Mouse (Mus musculus) adrenal gland, postnatal 10 days (tissue): ENCODE measurements around the gene Smc3. TPM values are rescaled to one million over a fixed set of nuclear protein-coding genes. Genes with fewer than 3 reads are reported as not detected.
"Not testable (repeated sequence)": the region's sequence is repeated elsewhere in the genome, so short reads cannot be mapped to it uniquely, and the experiment has no call there.

Experiments
- DNase-seq: peaks from one replicate; pipeline ENCODE4 v3.0.0; 2021; ENCODE audit warnings: mixed read lengths
- total RNA-seq, 2 experiments: library from RNA; stranded (reverse); gene quantifications; 2 replicates each; pipeline ENCODE4 v1.2.3; 2021

The Smc3 gene
- total RNA-seq, 2 experiments from 2014 or later = 29.6 to 39.0 TPM

DNA sequence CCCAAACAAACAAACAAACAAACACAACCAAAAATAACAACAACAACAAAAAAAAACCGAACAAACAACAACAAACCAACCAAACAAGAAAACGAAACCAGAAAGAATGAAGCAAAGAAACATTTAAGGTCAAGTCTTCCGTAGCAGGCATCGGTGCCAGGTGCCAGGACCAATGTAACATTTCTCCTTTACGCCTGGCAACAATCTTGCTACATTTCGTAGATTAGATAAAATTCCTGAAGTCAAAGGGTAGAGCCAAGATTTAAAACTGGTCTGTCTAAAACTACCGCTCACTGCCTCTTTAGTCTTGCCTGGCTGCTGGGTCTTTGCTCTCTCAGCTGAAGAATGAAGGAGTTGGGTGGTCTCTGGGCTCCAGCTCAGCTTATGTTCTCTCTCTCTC lies 24.1 kb upstream of the Smc3 start:
- no peak for DNase-seq

- no peak for DNase-seq
Measured at GRCm38 (mm10) chr19:53577025-53577800, 23.0 kb upstream of the Smc3 start.

GRCm38 (mm10) chr19:53578597-53579252 lies 21.5 kb upstream of the Smc3 start:
- peak; percentile 70 for DNase-seq

GRCm38 (mm10) chr19:53580271-53580670 lies 19.9 kb upstream of the Smc3 start:
- DNase-seq = not testable (repeated sequence)

- not testable (repeated sequence) for DNase-seq
Measured at GRCm38 (mm10) chr19:53587686-53588085, 12.5 kb upstream of the Smc3 start.

DNA sequence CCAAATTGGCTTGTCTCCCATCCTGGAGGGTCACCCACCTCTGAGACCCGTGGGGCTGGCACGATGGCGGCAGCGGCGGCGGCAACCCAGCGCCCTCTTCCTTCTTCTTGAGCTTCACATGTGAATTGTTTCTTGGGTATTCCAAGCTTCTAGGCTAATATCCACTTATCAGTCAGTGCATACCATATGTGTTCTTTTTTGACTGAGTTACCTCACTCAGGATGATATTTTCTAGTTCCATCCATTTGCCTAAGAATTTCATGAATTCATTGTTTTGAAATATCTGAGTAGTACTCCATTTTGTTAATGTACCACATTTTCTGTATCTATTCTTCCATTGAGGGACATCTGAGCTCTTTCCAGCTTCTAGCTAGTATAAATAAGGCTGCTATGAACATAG lies 11.2 kb upstream of the Smc3 start, which contains the start of gene Nutf2-ps1:
Gene Nutf2-ps1 (minus strand): TSS at position 101 of the 400 bp plus-strand sequence.
- DNase-seq = not testable (repeated sequence)

DNA sequence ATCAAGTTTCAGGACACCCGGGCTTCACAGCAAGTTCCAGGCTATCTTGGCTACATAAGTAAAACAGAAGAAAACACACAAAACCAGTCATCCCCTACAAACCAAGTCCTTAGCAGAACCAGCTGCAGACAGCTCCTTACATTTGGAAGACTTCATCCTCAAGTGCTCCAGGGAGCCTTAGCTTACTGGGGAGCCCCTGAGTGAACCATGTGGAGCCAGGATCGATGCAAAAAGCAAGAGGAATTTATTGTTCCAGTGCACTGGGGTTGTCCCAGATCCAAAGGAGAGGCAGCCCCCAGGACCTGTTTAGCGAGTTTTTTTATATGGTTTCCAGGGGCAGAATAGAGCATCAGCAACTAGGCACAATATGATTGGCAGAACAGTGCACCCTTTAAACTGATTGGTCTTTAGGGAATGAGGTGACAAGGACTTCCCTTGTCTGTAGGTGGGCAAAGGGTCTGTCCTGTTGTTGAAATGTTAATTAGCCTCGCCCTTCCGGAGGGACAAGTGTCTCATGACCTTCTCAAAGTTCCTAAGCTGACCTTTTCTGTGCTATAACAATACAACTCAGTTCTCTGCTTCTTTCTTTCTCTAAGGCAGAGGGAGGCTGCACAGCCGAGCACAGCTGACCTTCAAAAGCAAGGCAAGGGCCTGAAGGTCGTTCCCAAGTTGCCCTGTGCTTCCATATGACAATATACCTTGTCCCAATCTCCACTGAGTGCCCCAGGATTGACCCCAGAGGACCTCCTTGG lies 3.3 kb upstream of the Smc3 start:
- DNase-seq = no peak

GRCm38 (mm10) chr19:53600549-53601362 lies 558 bp downstream of the Smc3 start:
- DNase-seq = peak; percentile 72

DNA sequence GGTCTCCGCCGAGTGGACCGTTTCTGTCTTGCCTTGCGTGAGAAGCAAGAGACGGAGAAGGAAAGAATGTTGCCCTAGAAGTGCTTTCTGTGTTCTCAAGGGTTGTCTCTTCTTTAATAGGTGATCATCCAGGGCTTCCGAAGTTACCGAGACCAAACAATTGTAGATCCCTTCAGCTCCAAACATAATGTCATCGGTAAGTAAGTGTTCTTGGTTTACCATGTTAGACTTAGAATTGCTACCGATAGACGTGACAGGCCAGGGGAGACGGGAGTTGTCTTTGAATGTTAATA lies 1.1 kb downstream of the Smc3 start:
- DNase-seq = no peak

DNA sequence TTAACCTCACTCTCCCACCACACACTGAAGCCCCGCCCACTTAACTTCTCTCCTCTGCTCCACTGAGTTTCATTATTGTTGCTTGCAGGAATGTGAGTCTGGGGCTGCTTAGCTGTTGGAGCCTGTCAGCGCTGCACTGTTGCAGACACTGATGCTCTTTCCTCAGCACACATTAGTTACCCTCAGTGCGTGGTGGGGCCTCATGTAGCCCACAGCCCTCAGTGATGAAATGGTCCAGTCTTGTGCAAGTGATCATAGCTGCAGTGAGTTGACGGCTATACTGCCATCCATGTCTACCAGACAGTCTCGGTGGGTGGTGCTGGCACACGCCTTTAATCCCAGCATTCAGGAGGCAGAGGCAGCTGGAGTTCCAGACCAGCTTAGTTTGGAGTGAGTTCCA lies 8.7 kb downstream of the Smc3 start:
- DNase-seq = no peak

GRCm38 (mm10) chr19:53621681-53622080 lies 21.5 kb downstream of the Smc3 start:
- DNase-seq = no peak

DNA sequence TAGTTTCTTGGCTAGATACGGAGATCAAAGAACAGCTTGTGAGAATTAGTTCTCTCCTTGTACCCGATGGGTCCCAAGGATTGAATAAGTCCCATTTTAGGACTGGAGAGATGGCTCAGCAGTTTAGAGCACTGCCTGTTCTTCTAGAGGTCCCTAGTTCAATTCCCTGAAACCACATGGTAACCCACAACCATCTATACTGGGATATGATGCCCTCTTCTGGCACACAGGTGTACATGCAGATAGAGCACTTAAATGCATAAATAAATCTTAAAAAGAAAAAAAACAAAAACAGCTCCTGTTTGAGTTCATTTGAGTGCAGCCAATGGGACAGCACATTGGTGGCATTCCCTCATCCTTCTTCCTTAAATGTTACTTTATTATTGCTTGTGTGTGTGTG lies 37.8 kb downstream of the Smc3 start:
- DNase-seq = no peak

- no peak for DNase-seq
Measured at GRCm38 (mm10) chr19:53638727-53639126, 38.5 kb downstream of the Smc3 start.

DNA sequence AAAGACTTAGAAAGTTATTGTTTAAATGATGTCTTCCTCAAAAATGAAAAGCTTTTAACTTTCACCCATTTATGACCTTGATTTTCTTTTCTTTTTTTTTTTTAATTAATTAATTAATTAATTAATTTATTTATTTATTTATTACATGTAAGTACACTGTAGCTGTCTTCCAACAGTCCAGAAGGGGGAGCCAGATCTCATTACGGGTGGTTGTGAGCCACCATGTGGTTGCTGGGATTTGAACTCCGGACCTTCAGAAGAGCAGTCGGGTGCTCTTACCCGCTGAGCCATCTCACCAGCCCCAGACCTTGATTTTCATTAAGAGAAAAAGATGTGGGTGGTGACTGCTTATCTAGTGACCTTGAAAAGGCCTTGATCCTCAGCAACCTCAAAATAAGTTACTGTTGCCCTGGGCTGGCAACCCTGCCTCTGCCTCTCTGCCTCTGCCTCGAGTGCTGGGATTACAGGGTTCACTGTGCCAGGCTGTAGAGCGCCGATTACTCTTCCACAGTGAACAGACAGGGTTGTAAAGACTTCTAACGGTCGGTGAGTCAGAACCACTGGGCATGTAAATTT lies 43.9 kb downstream of the Smc3 start:
- DNase-seq = no peak

GRCm38 (mm10) chr19:53647301-53647700 lies 47.1 kb downstream of the Smc3 start:
- no peak for DNase-seq

- no peak for DNase-seq
Measured at GRCm38 (mm10) chr19:53648056-53648455, 47.9 kb downstream of the Smc3 start.

GRCm38 (mm10) chr19:53648802-53649236 lies 48.6 kb downstream of the Smc3 start:
- peak; percentile 79 for DNase-seq

DNA sequence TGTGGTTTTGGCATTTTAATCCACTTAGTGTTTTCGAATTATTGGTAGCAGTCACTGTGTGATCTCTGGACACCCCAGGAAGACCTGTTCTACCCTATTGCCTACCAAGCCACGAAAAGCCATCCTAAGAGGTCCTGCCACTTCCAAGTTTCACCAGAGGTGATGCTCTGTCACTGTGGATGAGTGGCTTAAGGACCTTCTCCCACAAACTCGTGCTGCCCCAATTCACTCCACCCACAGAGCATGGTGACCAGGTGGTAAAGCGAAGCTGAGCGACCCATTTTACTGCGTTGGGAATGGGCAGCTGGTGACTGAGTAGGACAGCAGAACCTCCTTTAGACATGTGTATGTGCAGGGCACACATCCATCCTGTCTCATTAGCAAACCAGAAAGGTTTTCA lies 49.2 kb downstream of the Smc3 start:
- DNase-seq = no peak

GRCm38 (mm10) chr19:53649802-53650201 lies 49.6 kb downstream of the Smc3 start:
- DNase-seq = no peak

GRCm38 (mm10) chr19:53650921-53651320 lies 50.7 kb downstream of the Smc3 start:
- DNase-seq = no peak

- DNase-seq = no peak
Measured at GRCm38 (mm10) chr19:53652267-53652666, 52.1 kb downstream of the Smc3 start.
